Mouse (Mus musculus) intestine, embryonic 14.5 days (tissue): ENCODE results near the gene Kcnj4. TPM values are rescaled to one million over a fixed set of nuclear protein-coding genes. Genes with fewer than 3 reads are reported as not detected.
A peak's percentile ranks its signal among the peaks of the same experiment; 100 is the strongest.

Experiments used
- ATAC-seq: fragments of 200-750 bp; cut with Nextera tagmentation; replicated peaks from 2 replicates; pipeline ENCODE4 v1.8.0; 2017; ENCODE audit warnings: low read depth, moderate number of reproducible peaks, moderate TSS enrichment, moderate library complexity; ENCODE audit not compliant: low FRiP score, low TSS enrichment
- DNase-seq: peaks from one replicate; pipeline ENCODE4 v3.0.0-alpha.2; 2018; ENCODE audit warnings: low spot score
- H3K27ac ChIP-seq: fragments of 300-500 bp; sonication (generic); 2 replicates; pipeline ENCODE4 v1.5.1; 2014; ENCODE audit warnings: low read depth, mild to moderate bottlenecking, control low read depth
- H3K27me3 ChIP-seq: fragments of 300-500 bp; sonication (generic); replicated peaks from 2 replicates; pipeline ENCODE4 v1.6.1; 2014; ENCODE audit warnings: low read length, control low read depth; ENCODE audit not compliant: control insufficient read depth, insufficient read depth
- H3K36me3 ChIP-seq: fragments of 300-500 bp; sonication (generic); 2 replicates; pipeline ENCODE4 v1.6.1; 2014; ENCODE audit warnings: low read length, control low read depth; ENCODE audit not compliant: control insufficient read depth, insufficient read depth
- H3K4me1 ChIP-seq: fragments of 300-500 bp; sonication (generic); replicated peaks from 2 replicates; pipeline ENCODE4 v1.6.1; 2014; ENCODE audit warnings: low read length, control low read depth, mixed read lengths; ENCODE audit not compliant: control insufficient read depth, insufficient read depth
- H3K4me2 ChIP-seq: fragments of 300-500 bp; sonication (generic); 2 replicates; pipeline ENCODE4 v1.6.1; 2014; ENCODE audit warnings: low read length
- H3K4me3 ChIP-seq: fragments of 300-500 bp; sonication (generic); 2 replicates; pipeline ENCODE4 v1.5.1; 2014; ENCODE audit warnings: low read depth, low read length, control low read depth, mixed read lengths
- H3K9ac ChIP-seq: fragments of 300-500 bp; sonication (generic); 2 replicates; pipeline ENCODE4 v1.6.1; 2014; ENCODE audit warnings: mild to moderate bottlenecking, low read length
- H3K9me3 ChIP-seq: fragments of 300-500 bp; sonication (generic); 2 replicates; pipeline ENCODE4 v1.6.1; 2016; ENCODE audit warnings: low read length, control low read depth; ENCODE audit not compliant: control insufficient read depth
- WGBS: fragments of 180-500 bp; shearing (Covaris S2); extraction: QIAGEN DNeasy Blood & Tissue Kit; methylation state at CpG from one replicate; pipeline ENCODE4 v1.1.7; 2014; 5-methylcytosine and 5-hydroxymethylcytosine counted together
- polyA plus RNA-seq: library from polyadenylated mRNA; unstranded; fragments of >200 nt; fragmentation: Nextera tagmentation; extraction: Ambion mirVana; gene quantifications from 2 replicates; pipeline ENCODE4 v1.2.1, GENCODE M21; 2014

The Kcnj4 gene
- polyA plus RNA-seq, 1 experiment from 2014 or later = 0.08 TPM

DNA sequence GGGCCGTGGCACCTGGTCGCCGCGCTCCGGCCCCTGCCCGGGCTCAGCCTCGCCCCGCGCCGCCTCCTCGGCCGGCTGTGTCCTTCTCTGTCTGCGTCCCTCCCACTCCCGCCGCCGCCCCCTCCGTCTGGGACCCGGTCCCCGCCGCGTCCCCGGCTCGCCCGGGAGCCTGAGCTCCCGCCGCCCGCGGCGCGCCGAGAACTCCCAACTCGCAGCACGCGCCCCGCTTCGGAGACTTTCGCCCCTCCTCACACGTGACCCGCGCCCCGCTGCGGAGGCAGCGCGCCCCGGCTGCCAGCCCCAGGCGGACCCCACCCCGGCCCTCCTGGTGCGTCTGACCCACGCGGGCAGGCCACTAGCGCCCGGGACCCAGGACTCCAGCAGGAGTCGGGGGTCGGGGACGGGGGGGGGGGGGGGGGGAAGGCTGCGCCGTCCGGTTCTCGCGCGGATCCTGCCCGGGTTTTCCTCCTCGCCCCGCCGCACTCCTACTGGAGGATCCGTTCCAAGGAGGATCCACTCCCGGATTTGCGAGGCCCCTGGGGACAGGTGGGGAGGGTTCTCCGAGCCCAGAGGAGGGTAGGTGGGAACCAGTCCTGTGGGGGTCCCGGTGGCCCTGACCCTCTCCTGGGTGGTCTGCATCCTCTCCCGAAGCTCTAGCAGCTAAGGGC, 709 bp upstream of the Kcnj4 start:
- DNase-seq (peak; percentile 92), ATAC-seq (peak; percentile 63; the same call in 1 of the 2 replicates)
- Histone ChIP-seq H3K27me3 (peaks cover 84% of the 10 kb centered on the region), H3K4me2 (peak overlapping the region; percentile 100), H3K27ac (no peak overlapping the region), H3K36me3 (no peaks in the 10 kb centered on the region), H3K4me3 (peak overlapping the region; percentile 50), H3K9ac (peak overlapping the region; percentile 41), H3K9me3 (no peaks in the 10 kb centered on the region), H3K4me1 (peaks cover 10% of the 10 kb centered on the region)
- WGBS = under 1% methylated on average over 65 of the region's 71 CpGs

- H3K4me3 ChIP-seq = no peak overlapping the region
- ATAC-seq (no peak), DNase-seq (no peak)
- H3K9ac ChIP-seq = no peak overlapping the region
- H3K27me3 ChIP-seq = peaks cover 75% of the 10 kb centered on the region
- H3K9me3 ChIP-seq = no peaks in the 10 kb centered on the region
- H3K27ac ChIP-seq = no peak overlapping the region
- 73% methylated on average over 5 of the region's 5 CpGs for WGBS
- peaks cover 10% of the 10 kb centered on the region for H3K4me1 ChIP-seq
- H3K36me3 ChIP-seq = no peaks in the 10 kb centered on the region
- no peak overlapping the region for H3K4me2 ChIP-seq
Measured at GRCm38 (mm10) chr15:79503438-79503837, 1.6 kb downstream of the Kcnj4 start.

DNA sequence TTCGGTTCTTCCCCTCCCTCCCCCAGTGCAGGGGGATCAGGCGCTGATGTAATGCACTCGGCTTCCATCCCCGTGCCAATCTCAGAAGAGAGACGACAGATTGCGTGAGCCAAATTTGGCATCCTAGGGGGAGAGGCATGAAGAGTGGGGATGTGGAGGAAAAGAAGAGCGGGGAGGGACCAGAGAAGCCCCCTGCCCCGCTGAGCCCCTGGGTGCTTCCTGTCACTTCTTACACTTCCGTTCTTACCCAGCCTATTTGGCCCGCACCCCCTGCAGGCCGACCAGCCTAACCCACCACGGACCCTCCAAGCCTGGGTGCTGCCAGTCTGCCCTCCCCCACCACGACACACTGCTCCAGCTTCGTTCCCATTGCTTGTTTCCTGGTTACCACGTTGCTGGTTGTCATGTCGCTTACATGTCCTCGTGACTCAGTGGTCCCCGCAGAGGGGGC, 2.1 kb downstream of the Kcnj4 start:
- ATAC-seq = no peak
- Histone ChIP-seq H3K4me3 (no peak overlapping the region), H3K4me1 (peaks cover 10% of the 10 kb centered on the region), H3K4me2 (no peak overlapping the region), H3K9ac (no peak overlapping the region), H3K36me3 (no peaks in the 10 kb centered on the region), H3K9me3 (no peaks in the 10 kb centered on the region), H3K27me3 (peaks cover 70% of the 10 kb centered on the region), H3K27ac (no peak overlapping the region)
- no peak for DNase-seq
- 17% methylated on average over 16 of the region's 18 CpGs for WGBS

- 73% methylated on average over 17 of the region's 17 CpGs for WGBS
- Histone ChIP-seq H3K9ac (no peak overlapping the region), H3K9me3 (no peaks in the 10 kb centered on the region), H3K4me2 (no peak overlapping the region), H3K27ac (no peak overlapping the region), H3K27me3 (peaks cover 48% of the 10 kb centered on the region), H3K4me3 (no peak overlapping the region), H3K4me1 (peaks cover 4% of the 10 kb centered on the region), H3K36me3 (no peaks in the 10 kb centered on the region)
- DNase-seq (no peak), ATAC-seq (no peak)
Measured at GRCm38 (mm10) chr15:79500110-79500509, 4.9 kb downstream of the Kcnj4 start.

GRCm38 (mm10) chr15:79493527-79493926, 11.5 kb downstream of the Kcnj4 start:
- H3K9ac ChIP-seq = no peak overlapping the region
- no peak for ATAC-seq
- H3K27ac ChIP-seq = no peak overlapping the region
- no peaks in the 10 kb centered on the region for H3K9me3 ChIP-seq
- no peaks in the 10 kb centered on the region for H3K4me1 ChIP-seq
- H3K27me3 ChIP-seq = peaks cover 15% of the 10 kb centered on the region
- no peak for DNase-seq
- 0 out of 2 replicates have a peak overlapping the region, but pooled peaks have one; percentile 8 for H3K4me2 ChIP-seq
- 40% methylated on average over 18 of the region's 18 CpGs for WGBS
- H3K4me3 ChIP-seq = no peak overlapping the region
- H3K36me3 ChIP-seq = no peaks in the 10 kb centered on the region

GRCm38 (mm10) chr15:79489463-79489862, 15.6 kb downstream of the Kcnj4 start:
- 65% methylated on average over 11 of the region's 11 CpGs for WGBS
- Histone ChIP-seq H3K27ac (no peak overlapping the region), H3K9ac (no peak overlapping the region), H3K36me3 (no peaks in the 10 kb centered on the region), H3K4me1 (no peaks in the 10 kb centered on the region), H3K4me2 (no peak overlapping the region), H3K27me3 (peaks cover 15% of the 10 kb centered on the region; the same call in 1 of the 2 replicates), H3K9me3 (no peaks in the 10 kb centered on the region), H3K4me3 (no peak overlapping the region)
- ATAC-seq (no peak), DNase-seq (no peak)

DNA sequence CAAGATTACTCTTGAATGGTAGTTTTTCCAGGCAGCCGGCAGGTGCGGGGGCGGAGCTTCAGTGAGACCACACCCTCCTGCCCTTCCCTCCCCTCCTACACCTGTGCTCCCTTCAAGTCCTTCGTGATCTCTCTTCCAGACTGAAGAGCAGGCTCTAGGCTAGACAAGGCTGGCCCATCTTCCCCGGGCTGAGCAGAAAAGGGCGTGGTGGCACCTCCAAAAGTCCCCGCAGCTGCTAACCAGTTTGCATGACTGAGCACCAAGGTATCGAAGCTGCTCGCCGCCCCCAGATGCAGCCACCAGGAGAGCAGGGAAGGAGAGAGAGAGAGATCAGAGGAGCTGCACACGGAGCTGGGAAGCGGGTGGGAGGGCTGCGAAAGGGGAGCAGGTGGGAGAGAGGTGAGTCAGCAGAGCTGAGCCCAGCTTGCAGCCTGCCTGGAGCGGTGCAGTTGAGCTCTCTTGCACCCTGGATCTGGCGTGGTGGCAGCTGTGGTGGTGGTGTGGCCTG, 23.8 kb downstream of the Kcnj4 start:
- Histone ChIP-seq H3K9ac (no peak overlapping the region), H3K36me3 (no peaks in the 10 kb centered on the region), H3K27ac (no peak overlapping the region), H3K27me3 (peaks cover 15% of the 10 kb centered on the region; the same call in 1 of the 2 replicates), H3K4me3 (no peak overlapping the region), H3K9me3 (no peaks in the 10 kb centered on the region), H3K4me1 (no peaks in the 10 kb centered on the region), H3K4me2 (0 out of 2 replicates have a peak overlapping the region, but pooled peaks have one; percentile 7)
- DNase-seq = peak; percentile 68
- WGBS = 9% methylated on average over 15 of the region's 15 CpGs
- peak; percentile 58; the same call in 1 of the 2 replicates for ATAC-seq

DNA sequence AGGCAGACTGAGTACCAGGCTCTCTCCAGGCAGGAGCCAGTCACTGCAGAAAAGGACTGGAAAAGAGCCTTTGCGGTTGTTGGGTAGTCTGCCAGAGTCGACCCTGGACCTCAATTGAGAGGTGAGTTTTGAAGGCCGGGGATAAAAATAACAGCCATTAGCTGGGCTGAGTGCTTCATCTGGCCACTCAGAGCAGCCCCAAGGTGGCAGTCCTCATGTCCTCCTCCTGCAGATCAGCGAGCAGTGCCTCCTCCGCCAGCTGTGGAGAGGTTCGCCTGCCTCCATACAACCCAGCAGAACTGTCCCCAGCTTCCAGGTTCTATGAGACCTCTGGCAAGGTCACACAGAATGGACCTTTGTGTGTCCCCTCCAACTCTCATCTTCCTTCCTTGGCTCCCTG, 27.8 kb downstream of the Kcnj4 start:
- Histone ChIP-seq H3K4me2 (no peak overlapping the region), H3K27ac (no peak overlapping the region), H3K27me3 (peaks cover 14% of the 10 kb centered on the region; the same call in 1 of the 2 replicates), H3K9me3 (no peaks in the 10 kb centered on the region), H3K4me3 (no peak overlapping the region), H3K4me1 (no peaks in the 10 kb centered on the region), H3K36me3 (no peaks in the 10 kb centered on the region), H3K9ac (no peak overlapping the region)
- DNase-seq (no peak), ATAC-seq (no peak)
- WGBS = 52% methylated on average over 6 of the region's 6 CpGs
